Mouse (Mus musculus) layer of hippocampus, adult 2 months (tissue): ENCODE measurements around the gene Tbxa2r. TPM values are rescaled to one million over a fixed set of nuclear protein-coding genes. Genes with fewer than 3 reads are reported as not detected.

Source experiments
- DNase-seq, 2 experiments: peaks; one replicate each; pipeline ENCODE4 v3.0.0; 2022; ENCODE audit warnings: low spot score in 2 of 2
- H3K27ac ChIP-seq: fragments of 200-600 bp; 2 replicates; pipeline ENCODE4 v1.8.1; 2022
- H3K4me3 ChIP-seq: fragments of 200-600 bp; 2 replicates; pipeline ENCODE4 v1.8.1; 2022; ENCODE audit warnings: mild to moderate bottlenecking
- CTCF ChIP-seq: fragments of 200-600 bp; conservative IDR thresholded peaks from 2 replicates; pipeline ENCODE4 v1.8.1; 2022; ENCODE audit warnings: antibody characterized with exemption, mild to moderate bottlenecking, moderate library complexity
- total RNA-seq, 2 experiments: library from RNA; stranded (reverse); gene quantifications; 2 replicates each; pipeline ENCODE4 v1.2.3; 2021

Gene Tbxa2r
- total RNA-seq, 2 experiments from 2014 or later, result 1.3 to 1.4 TPM

GRCm38 (mm10) chr10:81362336-81362949 is 33.9 kb downstream of the Tbxa2r start:
- no peak for DNase-seq
- Histone ChIP-seq H3K4me3 (no peak overlapping the region), H3K27ac (no peak overlapping the region)
- TF ChIP-seq CTCF, result no peak

GRCm38 (mm10) chr10:81363436-81364346 is 35.2 kb downstream of the Tbxa2r start:
- TF ChIP-seq CTCF, result no peak
- Histone ChIP-seq H3K4me3 (no peak overlapping the region), H3K27ac (no peak overlapping the region)
- DNase-seq, result no peak

GRCm38 (mm10) chr10:81364666-81365065 is 36.1 kb downstream of the Tbxa2r start:
- no peak for TF ChIP-seq CTCF
- DNase-seq, result no peak
- Histone ChIP-seq H3K27ac (peak overlapping the region; percentile 19; the same call in 1 of the 2 replicates), H3K4me3 (no peak overlapping the region)

GRCm38 (mm10) chr10:81365073-81365472 is 36.5 kb downstream of the Tbxa2r start:
- DNase-seq, result no peak
- H3K4me3 ChIP-seq, result no peak overlapping the region
- peak overlapping the region; percentile 19 for H3K27ac ChIP-seq
- no peak for TF ChIP-seq CTCF

- Histone ChIP-seq H3K27ac (peak within 1 kb of the TSS; percentile 28), H3K4me3 (no peak within 1 kb of the TSS)
- DNase-seq, result no peak
- TF ChIP-seq CTCF, result no peak
Observed at GRCm38 (mm10) chr10:81365672-81366476, 37.3 kb downstream of the Tbxa2r start, which contains the start of gene 4930404N11Rik. Gene 4930404N11Rik, minus strand, starts transcription at chr10:81365816.

- TF ChIP-seq CTCF, result no peak
- DNase-seq, result no peak
- Histone ChIP-seq H3K4me3 (no peak overlapping the region), H3K27ac (peak overlapping the region; percentile 28; the same call in 1 of the 2 replicates)
Observed at GRCm38 (mm10) chr10:81366477-81367206, 38.1 kb downstream of the Tbxa2r start.

- TF ChIP-seq CTCF, result no peak
- H3K27ac ChIP-seq, result no peak overlapping the region
- H3K4me3 ChIP-seq, result no peak overlapping the region
- no peak for DNase-seq
Observed at GRCm38 (mm10) chr10:81367207-81367495, 38.6 kb downstream of the Tbxa2r start.

- Histone ChIP-seq H3K4me3 (no peak overlapping the region), H3K27ac (no peak overlapping the region)
- DNase-seq, result no peak
- no peak for TF ChIP-seq CTCF
Observed at GRCm38 (mm10) chr10:81375322-81375721, 46.8 kb downstream of the Tbxa2r start.

- no peak overlapping the region; the same call in 1 of the 2 replicates for H3K27ac ChIP-seq
- TF ChIP-seq CTCF, result 0 out of 2 replicates have a peak, but pooled peaks have one; percentile 4
Observed at GRCm38 (mm10) chr10:81376561-81377361, 48.2 kb downstream of the Tbxa2r start.

GRCm38 (mm10) chr10:81377362-81377664 is 48.8 kb downstream of the Tbxa2r start:
- Histone ChIP-seq H3K4me3 (peak overlapping the region; percentile 70), H3K27ac (no peak overlapping the region; the same call in 1 of the 2 replicates)
- DNase-seq, result no peak
- TF ChIP-seq CTCF, result no peak

More at GRCm38 (mm10) chr10:81376561-81377361, 48.2 kb downstream of the Tbxa2r start:
- H3K4me3 ChIP-seq, result peak overlapping the region; percentile 70; the same call in 1 of the 2 replicates
- DNase-seq, result no peak

- TF ChIP-seq CTCF, result no peak
- Histone ChIP-seq H3K27ac (peak within 1 kb of the TSS; percentile 92), H3K4me3 (peak within 1 kb of the TSS; percentile 70)
- DNase-seq, result peak in 1 of 2 experiments; percentile 36
Observed at GRCm38 (mm10) chr10:81377793-81378552, 49.4 kb downstream of the Tbxa2r start, which contains the start of gene Fzr1. Gene Fzr1, minus strand, starts transcription at chr10:81378516.
